Mouse (Mus musculus) mesoderm, embryonic 11.5 days (tissue): ENCODE results near the gene Slc25a26.

Source experiments
- DNase-seq: peaks from one replicate; pipeline ENCODE4 v3.0.0-alpha.2; 2012; ENCODE audit warnings: low read depth, low spot score

Slc25a26 gene

GRCm38 (mm10) chr6:94598421-94598820 lies 98.3 kb downstream of the Slc25a26 start:
- DNase-seq: no peak

- DNase-seq: no peak
These were observed 98.9 kb downstream of the Slc25a26 start for GRCm38 (mm10) chr6:94599016-94599415.

GRCm38 (mm10) chr6:94601101-94601500 lies 101.0 kb downstream of the Slc25a26 start:
- DNase-seq: no peak

- DNase-seq: no peak
These were observed 101.7 kb downstream of the Slc25a26 start for GRCm38 (mm10) chr6:94601811-94602210.

GRCm38 (mm10) chr6:94604072-94604471 lies 103.9 kb downstream of the Slc25a26 start:
- DNase-seq: peak; percentile 54

- no peak for DNase-seq
These were observed 104.4 kb downstream of the Slc25a26 start for GRCm38 (mm10) chr6:94604546-94604945.

GRCm38 (mm10) chr6:94613235-94613895 lies 113.2 kb downstream of the Slc25a26 start:
- DNase-seq: no peak

GRCm38 (mm10) chr6:94614346-94614745 lies 114.2 kb downstream of the Slc25a26 start:
- no peak for DNase-seq

- no peak for DNase-seq
These were observed 115.8 kb downstream of the Slc25a26 start for GRCm38 (mm10) chr6:94615936-94616335.

- DNase-seq: no peak
These were observed 118.5 kb downstream of the Slc25a26 start for GRCm38 (mm10) chr6:94618671-94619070.

- no peak for DNase-seq
These were observed 120.2 kb downstream of the Slc25a26 start for GRCm38 (mm10) chr6:94620287-94620686.

GRCm38 (mm10) chr6:94620801-94621301 lies 120.7 kb downstream of the Slc25a26 start:
- DNase-seq: no peak

- peak; percentile 62 for DNase-seq
These were observed 122.9 kb downstream of the Slc25a26 start for GRCm38 (mm10) chr6:94622983-94623382.

GRCm38 (mm10) chr6:94624543-94624942 lies 124.4 kb downstream of the Slc25a26 start:
- no peak for DNase-seq

GRCm38 (mm10) chr6:94625896-94626295 lies 125.8 kb downstream of the Slc25a26 start:
- no peak for DNase-seq

- DNase-seq: no peak
These were observed 126.7 kb downstream of the Slc25a26 start for GRCm38 (mm10) chr6:94626807-94627206.

- DNase-seq: no peak
These were observed 127.8 kb downstream of the Slc25a26 start for GRCm38 (mm10) chr6:94627714-94628595.

- no peak for DNase-seq
These were observed 128.7 kb downstream of the Slc25a26 start for GRCm38 (mm10) chr6:94628787-94629186.

- no peak for DNase-seq
These were observed 131.1 kb downstream of the Slc25a26 start for GRCm38 (mm10) chr6:94631051-94631778.

GRCm38 (mm10) chr6:94631779-94632082 lies 131.6 kb downstream of the Slc25a26 start:
- DNase-seq: no peak

GRCm38 (mm10) chr6:94634274-94634673 lies 134.1 kb downstream of the Slc25a26 start:
- no peak for DNase-seq

GRCm38 (mm10) chr6:94634710-94635109 lies 134.6 kb downstream of the Slc25a26 start:
- DNase-seq: no peak
